Mouse (Mus musculus): ENCODE results near the gene Pax3.

DNA sequence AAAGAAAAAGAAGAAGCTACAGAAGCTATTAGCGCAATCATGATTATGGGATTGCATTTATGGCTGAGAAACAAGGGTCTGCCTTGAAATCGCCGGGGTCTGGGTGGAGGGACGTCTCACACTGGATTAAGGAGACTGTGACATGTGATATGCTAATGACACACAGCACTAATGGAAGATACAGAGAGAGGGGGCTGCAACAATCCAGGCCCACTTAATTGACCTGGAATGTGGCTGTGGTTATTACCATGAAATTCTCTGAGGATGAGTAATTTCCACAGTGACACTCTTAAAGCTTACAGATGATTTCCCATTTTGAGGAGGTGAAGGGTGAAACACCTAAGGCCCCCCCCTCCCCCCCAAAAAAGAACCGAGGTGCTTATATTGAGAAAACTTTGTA is 136.1 kb downstream of the Pax3 start:
- no peak for TF ChIP-seq CTCF (IDR thresholded peaks at IDR 0.05; ENCODE audit: low read depth, low read length)
- no peak for TF ChIP-seq EP300 (IDR thresholded peaks at IDR 0.05; ENCODE audit: insufficient read depth, low read depth, low read length)

Data from ES-Bruce4 (cell line).